Mouse (Mus musculus) neutrophil, adult 83 days (primary cell): ENCODE measurements around the gene Vmn1r114. TPM values are rescaled to one million over a fixed set of nuclear protein-coding genes. Genes with fewer than 3 reads are reported as not detected.

Experiments
- total RNA-seq, 2 experiments: library from RNA; stranded (reverse); gene quantifications; one replicate each; pipeline ENCODE4 v1.2.4; 2023

Gene Vmn1r114
- total RNA-seq = not detected

DNA sequence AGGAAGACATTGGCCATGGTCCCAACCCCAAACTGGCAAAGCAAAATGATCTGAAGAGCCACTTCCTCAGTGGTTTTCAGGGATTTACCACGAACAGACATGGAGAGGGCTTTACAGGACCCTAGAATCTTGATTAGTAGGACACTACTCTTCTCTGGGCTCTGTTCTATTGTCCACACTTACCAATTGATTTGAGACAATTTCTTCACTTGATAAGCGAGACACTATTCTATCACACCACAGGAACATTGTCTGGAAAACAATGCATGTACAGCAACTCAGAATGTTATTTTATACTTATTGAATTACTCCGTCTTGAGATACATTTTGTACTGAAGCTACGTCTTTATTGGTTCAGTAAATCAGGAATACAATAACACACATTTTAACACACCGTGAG is at the start of gene Vmn1r114:
Vmn1r114 (minus strand) TSS at position 101 of the 400 bp plus-strand sequence.

DNA sequence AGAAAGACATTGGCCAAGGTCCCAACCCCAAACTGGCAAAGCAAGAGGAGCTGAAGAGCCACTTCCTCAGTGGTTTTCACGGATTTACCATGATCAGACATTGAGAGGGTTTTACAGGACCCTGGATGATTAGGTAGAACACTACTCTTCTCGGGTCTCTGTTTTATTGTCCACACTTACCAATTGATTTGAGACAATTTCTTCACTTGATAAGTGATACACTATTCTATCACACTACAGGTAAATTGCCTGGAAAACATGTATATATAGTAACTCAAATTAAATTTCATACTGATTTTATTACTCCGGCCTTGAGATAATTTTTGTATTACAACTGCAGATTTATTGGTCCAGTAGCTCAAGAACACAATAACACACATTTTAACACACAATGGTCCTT is 32.9 kb upstream of the Vmn1r114 start, which contains the start of gene Vmn1r115:
Vmn1r115 (minus strand) TSS at position 101 of the 400 bp plus-strand sequence.

DNA sequence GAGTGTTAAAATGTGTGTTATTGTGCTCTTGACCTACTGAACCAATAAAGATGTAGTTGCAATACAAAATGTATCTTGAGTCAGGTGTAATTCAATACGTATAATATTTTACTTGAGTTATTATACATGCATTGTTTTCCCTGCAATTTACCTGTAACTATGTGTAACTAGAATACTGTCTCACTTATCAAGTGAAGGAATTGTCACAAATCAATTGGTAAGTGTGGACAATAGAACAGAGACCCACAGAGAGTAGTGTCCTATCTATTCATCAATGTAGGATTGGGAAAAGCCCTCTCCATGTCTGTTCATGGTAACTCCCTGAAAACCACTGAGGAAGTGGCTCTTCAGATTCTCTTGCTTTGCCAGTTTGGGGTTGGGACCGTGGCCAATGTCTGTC is 25.0 kb downstream of the Vmn1r114 start, which contains the start of gene Vmn1r113:
Vmn1r113 (plus strand) TSS at position 301 of the 400 bp plus-strand sequence.

DNA sequence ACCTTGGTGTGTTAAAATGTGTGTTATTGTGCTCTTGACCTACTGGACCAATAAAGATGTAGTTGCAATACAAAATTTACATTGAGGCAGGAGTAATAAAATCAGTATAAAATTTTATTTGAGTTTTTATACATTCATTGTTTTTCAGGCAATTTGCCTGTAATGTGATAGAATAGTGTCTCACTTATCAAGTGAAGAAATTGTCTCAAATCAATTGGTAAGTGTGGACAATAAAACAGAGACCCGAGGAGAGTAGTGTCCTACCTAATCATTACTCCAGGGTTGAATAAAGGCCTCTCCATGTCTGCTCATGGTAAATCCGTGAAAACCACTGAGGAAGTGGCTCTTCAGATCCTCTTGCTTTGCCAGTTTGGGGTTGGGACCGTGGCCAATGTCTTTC is 41.1 kb downstream of the Vmn1r114 start, which contains the start of gene Vmn1r112:
Vmn1r112 (plus strand) TSS at position 301 of the 400 bp plus-strand sequence.

Other genes with a start within 250 kb of the Vmn1r114 start
- not detected for gene Gm4141, start 235.9 kb downstream of the Vmn1r114 start, total RNA-seq
- not detected for gene Gm4513, start 213.2 kb downstream of the Vmn1r114 start, total RNA-seq
- gene Vmn1r107, start 143.3 kb downstream of the Vmn1r114 start, total RNA-seq = not detected
- not detected for gene Vmn1r111, start 109.0 kb downstream of the Vmn1r114 start, total RNA-seq
- gene Gm10668, start 81.6 kb downstream of the Vmn1r114 start, total RNA-seq = not detected
- not detected for gene Vmn1r112, start 41.0 kb downstream of the Vmn1r114 start, total RNA-seq
- not detected for gene Vmn1r113, start 24.9 kb downstream of the Vmn1r114 start, total RNA-seq
- not detected for gene Vmn1r115, start 32.8 kb upstream of the Vmn1r114 start, total RNA-seq
- gene Vmn1r116, start 60.1 kb upstream of the Vmn1r114 start, total RNA-seq = not detected
- gene Vmn1r117, start 71.9 kb upstream of the Vmn1r114 start, total RNA-seq = not detected
- not detected for gene Vmn1r118, start 100.2 kb upstream of the Vmn1r114 start, total RNA-seq
- not detected for gene Vmn1r119, start 200.3 kb upstream of the Vmn1r114 start, total RNA-seq
- not detected for gene Vmn1r120, start 241.6 kb upstream of the Vmn1r114 start, total RNA-seq